Mouse (Mus musculus) hindbrain, postnatal 0 days (tissue): ENCODE results near the gene Oit3. TPM values are rescaled to one million over a fixed set of nuclear protein-coding genes. Genes with fewer than 3 reads are reported as not detected.

Experiments
- ATAC-seq: fragments of 200-750 bp; cut with Nextera tagmentation; 2 replicates; pipeline ENCODE4 v1.8.0; 2017; ENCODE audit warnings: mild to moderate bottlenecking, moderate TSS enrichment, moderate library complexity
- DNase-seq: peaks from one replicate; pipeline ENCODE4 v3.0.0-alpha.2; 2015; ENCODE audit warnings: low spot score
- H3K27ac ChIP-seq: fragments of 300-500 bp; sonication (generic); 2 replicates; pipeline ENCODE4 v1.5.1; 2014; ENCODE audit warnings: mild to moderate bottlenecking
- H3K27me3 ChIP-seq: fragments of 300-500 bp; sonication (generic); 2 replicates; pipeline ENCODE4 v1.6.1; 2014; ENCODE audit warnings: low read length, mixed read lengths; ENCODE audit not compliant: insufficient read depth
- H3K36me3 ChIP-seq: fragments of 300-500 bp; sonication (generic); 2 replicates; pipeline ENCODE4 v1.6.1; 2014; ENCODE audit warnings: low read length, mixed read lengths; ENCODE audit not compliant: insufficient read depth
- H3K4me1 ChIP-seq: fragments of 300-500 bp; sonication (generic); 2 replicates; pipeline ENCODE4 v1.6.1; 2014; ENCODE audit warnings: antibody characterized with exemption, low read length, mixed read lengths; ENCODE audit not compliant: insufficient read depth
- H3K4me2 ChIP-seq: fragments of 300-500 bp; sonication (generic); 2 replicates; pipeline ENCODE4 v1.6.1; 2014; ENCODE audit warnings: low read depth, mild to moderate bottlenecking, low read length, moderate library complexity, mixed read lengths
- H3K4me3 ChIP-seq: fragments of 300-500 bp; sonication (generic); 2 replicates; pipeline ENCODE4 v1.5.1; 2014; ENCODE audit warnings: low read length
- H3K9ac ChIP-seq: fragments of 300-500 bp; sonication (generic); replicated peaks from 2 replicates; pipeline ENCODE4 v1.6.1; 2014; ENCODE audit warnings: mild to moderate bottlenecking, low read length, moderate library complexity, mixed read lengths
- H3K9me3 ChIP-seq: fragments of 300-500 bp; sonication (generic); 2 replicates; pipeline ENCODE4 v1.6.1; 2016; ENCODE audit warnings: low read length, mixed read lengths
- CTCF ChIP-seq: IDR thresholded peaks from 2 replicates; pipeline ENCODE4 v1.5.1; 2016; ENCODE audit warnings: antibody characterized with exemption, control low read depth, low read depth
- WGBS: fragments of 180-500 bp; shearing (Covaris S2); extraction: QIAGEN DNeasy Blood & Tissue Kit; methylation state at CpG from one replicate; pipeline ENCODE4 v1.1.7; 2014; 5-methylcytosine and 5-hydroxymethylcytosine counted together
- polyA plus RNA-seq: library from polyadenylated mRNA; unstranded; fragments of >200 nt; fragmentation: Nextera tagmentation; extraction: Ambion mirVana; gene quantifications from 2 replicates; pipeline ENCODE4 v1.2.1, GENCODE M21; 2015
- total RNA-seq: library from RNA; depleted of rRNA; stranded (reverse); fragments of >200 nt; gene quantifications from 2 replicates; pipeline ENCODE4 v1.2.3, GENCODE M21; 2014

Oit3 gene
- total and polyA plus RNA-seq, 2 experiments from 2014 or later = 0.11 TPM; not detected in 1

DNA sequence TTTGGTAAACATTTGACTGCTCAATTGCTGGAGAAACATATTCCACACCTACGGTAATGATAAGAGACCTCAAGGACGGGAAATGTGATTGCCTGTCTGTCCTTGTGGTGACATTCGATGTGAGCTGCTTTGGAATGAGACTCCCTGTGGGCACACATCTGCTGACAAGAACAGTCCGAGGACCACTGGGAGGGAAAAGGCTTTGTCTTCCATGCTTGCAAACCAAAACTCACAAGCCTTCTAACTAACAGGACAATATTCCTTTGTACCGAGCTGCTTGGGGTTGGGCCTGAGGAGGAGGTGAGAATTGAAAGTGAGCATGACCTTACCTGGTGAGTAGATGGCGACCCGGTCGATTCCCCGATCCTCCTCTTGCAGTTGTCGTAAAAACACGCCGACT lies 25.7 kb upstream of the Oit3 start:
- TF ChIP-seq CTCF = no peak
- no peaks in the 10 kb centered on the region for H3K4me1 ChIP-seq
- no peak overlapping the region for H3K4me2 ChIP-seq
- WGBS = 86% methylated on average over 12 of the region's 12 CpGs
- no peak overlapping the region for H3K4me3 ChIP-seq
- peaks cover 4% of the 10 kb centered on the region; the same call in 1 of the 2 replicates for H3K36me3 ChIP-seq
- DNase-seq (no peak), ATAC-seq (no peak)
- H3K9ac ChIP-seq = no peak overlapping the region
- H3K9me3 ChIP-seq = no peaks in the 10 kb centered on the region
- no peaks in the 10 kb centered on the region for H3K27me3 ChIP-seq
- no peak overlapping the region for H3K27ac ChIP-seq

DNA sequence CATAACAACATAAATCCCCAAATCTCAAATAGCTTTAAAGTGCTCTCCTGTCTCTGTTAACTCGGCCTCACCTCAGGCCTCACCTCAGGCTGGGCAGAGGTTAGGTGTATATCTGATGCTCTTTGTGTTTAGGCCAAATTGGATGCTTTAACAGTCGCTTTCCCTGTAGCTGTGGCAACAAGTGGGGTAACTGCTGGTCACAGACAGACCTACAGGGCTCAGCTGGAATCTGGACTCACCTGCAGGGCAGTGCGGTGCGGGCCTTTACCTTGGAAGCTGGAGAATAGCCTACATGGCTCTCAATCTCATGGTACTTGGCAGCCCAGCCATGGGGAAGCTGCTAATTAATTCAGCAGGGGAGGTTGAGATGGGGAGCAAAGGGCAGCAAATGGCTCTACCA lies 25.0 kb upstream of the Oit3 start:
- no peak for ATAC-seq
- WGBS = 76% methylated on average over 4 of the region's 4 CpGs

DNA sequence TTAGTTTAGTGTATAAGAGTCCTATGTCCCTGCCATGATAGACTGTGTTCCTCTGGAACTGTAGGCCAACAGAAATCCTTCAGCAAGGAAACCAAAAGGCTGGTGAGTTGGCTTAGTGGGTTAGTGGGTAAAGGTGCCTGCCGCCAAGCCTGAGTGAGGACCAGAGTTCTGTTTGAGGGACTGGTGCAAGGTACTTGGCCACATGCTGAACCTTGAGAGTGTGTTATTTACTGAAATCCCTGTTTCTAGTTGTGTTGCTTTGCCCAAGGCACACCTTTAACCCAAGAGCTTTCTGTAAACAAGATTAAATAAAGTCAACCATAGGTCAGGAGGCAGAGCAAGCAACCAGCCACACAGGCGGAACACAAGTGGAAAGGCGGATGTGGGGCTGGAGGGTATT lies 24.0 kb upstream of the Oit3 start:
- TF ChIP-seq CTCF = no peak
- no peak for DNase-seq
- no peak overlapping the region for H3K9ac ChIP-seq
- ATAC-seq = no peak
- H3K4me3 ChIP-seq = no peak overlapping the region
- H3K9me3 ChIP-seq = no peaks in the 10 kb centered on the region
- 86% methylated on average over 3 of the region's 3 CpGs for WGBS
- peaks cover 4% of the 10 kb centered on the region; the same call in 1 of the 2 replicates for H3K36me3 ChIP-seq
- H3K27me3 ChIP-seq = no peaks in the 10 kb centered on the region
- no peak overlapping the region for H3K4me2 ChIP-seq
- H3K27ac ChIP-seq = no peak overlapping the region
- no peaks in the 10 kb centered on the region for H3K4me1 ChIP-seq

More for the DNA sequence above, 25.0 kb upstream of the Oit3 start:
- Histone ChIP-seq H3K27ac (no peak overlapping the region), H3K9ac (no peak overlapping the region), H3K4me1 (no peaks in the 10 kb centered on the region), H3K27me3 (no peaks in the 10 kb centered on the region), H3K9me3 (no peaks in the 10 kb centered on the region), H3K4me2 (no peak overlapping the region), H3K4me3 (no peak overlapping the region), H3K36me3 (peaks cover 4% of the 10 kb centered on the region; the same call in 1 of the 2 replicates)
- TF ChIP-seq CTCF = no peak
- no peak for DNase-seq

DNA sequence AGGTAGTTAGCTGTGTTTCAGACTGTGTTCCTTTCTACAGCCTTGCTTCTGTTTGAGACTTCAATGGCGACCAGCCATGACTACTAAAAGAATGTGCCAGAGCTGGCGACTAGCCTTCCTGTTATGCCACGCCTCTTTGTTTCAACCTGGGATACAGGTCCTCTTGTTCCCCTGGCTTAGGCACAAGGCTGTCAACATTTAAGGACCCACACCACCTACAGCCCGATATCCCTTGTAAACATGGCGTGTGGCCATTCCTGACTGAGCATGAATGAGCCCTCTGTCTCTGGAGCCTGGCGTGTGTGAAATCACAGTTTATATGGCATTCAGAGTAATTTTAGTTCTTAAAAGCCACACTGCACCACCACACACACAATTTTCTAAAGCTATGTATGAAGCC lies 20.7 kb upstream of the Oit3 start:
- H3K36me3 ChIP-seq = peaks cover 4% of the 10 kb centered on the region; the same call in 1 of the 2 replicates
- ATAC-seq = no peak
- H3K27me3 ChIP-seq = no peaks in the 10 kb centered on the region
- no peak for DNase-seq
- WGBS = 68% methylated on average over 6 of the region's 6 CpGs
- H3K9me3 ChIP-seq = no peaks in the 10 kb centered on the region
- H3K9ac ChIP-seq = no peak overlapping the region
- H3K4me1 ChIP-seq = no peaks in the 10 kb centered on the region
- no peak overlapping the region for H3K4me3 ChIP-seq
- H3K4me2 ChIP-seq = no peak overlapping the region
- no peak overlapping the region for H3K27ac ChIP-seq
- no peak for TF ChIP-seq CTCF

DNA sequence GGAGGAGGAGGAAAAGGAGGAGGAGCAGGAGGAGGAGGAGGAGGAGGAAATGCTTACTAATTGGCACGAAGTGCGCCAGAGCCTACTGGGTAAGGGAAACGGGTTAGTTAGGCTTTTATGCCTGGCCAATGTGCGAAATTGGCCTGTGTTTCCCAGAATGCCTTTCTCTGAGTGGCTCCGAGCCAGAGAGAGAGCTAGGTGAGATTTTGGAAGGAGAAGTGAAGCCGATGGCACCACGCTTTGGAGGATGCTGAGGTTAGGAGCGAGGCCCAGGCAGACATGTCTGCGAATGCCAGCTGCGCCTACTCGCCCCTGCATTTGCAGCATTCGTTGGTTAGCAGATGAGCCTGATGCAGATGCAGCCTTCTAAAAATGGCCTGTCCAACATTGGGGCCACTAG lies 18.2 kb upstream of the Oit3 start:
- H3K4me3 ChIP-seq = no peak overlapping the region
- no peaks in the 10 kb centered on the region for H3K9me3 ChIP-seq
- H3K27ac ChIP-seq = no peak overlapping the region
- peak; percentile 58 for DNase-seq
- H3K9ac ChIP-seq = no peak overlapping the region
- no peaks in the 10 kb centered on the region for H3K4me1 ChIP-seq
- peaks cover 3% of the 10 kb centered on the region; the same call in 1 of the 2 replicates for H3K36me3 ChIP-seq
- TF ChIP-seq CTCF = no peak
- 67% methylated on average over 12 of the region's 12 CpGs for WGBS
- H3K4me2 ChIP-seq = no peak overlapping the region
- no peaks in the 10 kb centered on the region for H3K27me3 ChIP-seq
- no peak for ATAC-seq

DNA sequence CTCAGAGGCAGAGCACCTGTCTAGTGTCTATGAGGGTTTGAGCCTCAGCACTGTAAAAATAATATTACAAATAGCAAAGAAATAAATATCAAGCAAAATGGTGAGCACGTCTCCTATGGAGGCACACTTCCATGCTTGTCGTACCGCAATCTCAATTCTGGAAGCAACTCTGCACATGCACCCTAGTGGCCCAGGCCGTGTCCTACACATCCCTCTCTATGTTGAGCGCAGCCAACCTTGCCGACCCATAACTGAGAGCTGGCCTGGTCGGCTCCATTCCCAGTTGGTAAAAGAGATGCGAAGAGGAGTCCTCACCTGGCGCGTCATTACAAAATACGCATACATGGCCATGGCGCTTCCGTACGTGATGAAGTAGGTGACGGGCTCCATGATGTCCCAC lies 13.1 kb upstream of the Oit3 start:
- ATAC-seq (no peak), DNase-seq (no peak)
- Histone ChIP-seq H3K4me3 (no peak overlapping the region), H3K9me3 (no peaks in the 10 kb centered on the region), H3K27me3 (no peaks in the 10 kb centered on the region), H3K36me3 (peaks cover 7% of the 10 kb centered on the region), H3K27ac (no peak overlapping the region), H3K4me2 (no peak overlapping the region), H3K9ac (no peak overlapping the region), H3K4me1 (no peaks in the 10 kb centered on the region)
- WGBS = 96% methylated on average over 15 of the region's 15 CpGs
- peak; percentile 24 for TF ChIP-seq CTCF

DNA sequence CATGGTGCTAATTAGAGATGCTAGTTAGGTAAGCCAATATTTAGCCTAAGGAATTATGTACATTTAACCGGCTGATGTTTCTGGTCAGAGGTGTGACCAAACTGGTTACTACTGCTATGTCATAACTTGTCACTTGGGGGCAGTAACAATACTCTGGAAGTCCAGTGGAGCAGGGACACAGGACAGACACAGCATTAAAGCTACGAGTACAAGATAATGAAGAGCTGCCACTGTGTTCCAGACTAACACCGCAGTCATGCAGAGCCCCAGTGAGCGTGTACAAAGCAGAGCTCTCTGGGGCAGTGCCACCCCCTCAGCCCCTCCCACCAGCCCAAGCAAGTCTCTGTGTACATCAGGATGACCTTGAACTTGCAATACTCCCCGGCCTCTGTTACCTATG lies 10.3 kb upstream of the Oit3 start:
- no peaks in the 10 kb centered on the region for H3K27me3 ChIP-seq
- no peak overlapping the region for H3K4me3 ChIP-seq
- no peak overlapping the region for H3K4me2 ChIP-seq
- H3K4me1 ChIP-seq = no peaks in the 10 kb centered on the region
- ATAC-seq (peak; percentile 82), DNase-seq (peak; percentile 78)
- H3K27ac ChIP-seq = no peak overlapping the region
- 27% methylated on average over 5 of the region's 5 CpGs for WGBS
- peaks cover 10% of the 10 kb centered on the region for H3K36me3 ChIP-seq
- no peak overlapping the region for H3K9ac ChIP-seq
- no peaks in the 10 kb centered on the region for H3K9me3 ChIP-seq
- TF ChIP-seq CTCF = peak; percentile 73
